Mouse (Mus musculus): ENCODE results near the gene 1110004F10Rik.

GRCm38 (mm10) chr7:116040470-116041019, 1.3 kb downstream of the 1110004F10Rik start:
- TF ChIP-seq POLR2A (IDR thresholded peaks at IDR 0.05; ENCODE audit: insufficient read length, low read depth) (no peak), CEBPB (IDR thresholded peaks at IDR 0.05; ENCODE audit: insufficient read depth, poor library complexity, severe bottlenecking) (no peak), E2F4 (IDR thresholded peaks at IDR 0.05; ENCODE audit: insufficient read depth) (no peak), TCF12 (IDR thresholded peaks at IDR 0.05; ENCODE audit: insufficient read depth, poor library complexity, severe bottlenecking) (no peak), MAX (IDR thresholded peaks at IDR 0.05; ENCODE audit: low read depth) (no peak), SRF (IDR thresholded peaks at IDR 0.05; ENCODE audit: control insufficient read depth, insufficient read length, low read depth) (no peak), REST (IDR thresholded peaks at IDR 0.05; ENCODE audit: insufficient read depth, insufficient read length) (no peak), MYOG (IDR thresholded peaks at IDR 0.05; ENCODE audit: control insufficient read depth in 1 of 3, insufficient read depth in 1 of 3, insufficient read length in 2 of 3, low read depth in 2 of 3) (no peak), POLR2AphosphoS2 (IDR thresholded peaks at IDR 0.05; ENCODE audit: insufficient read length, low read depth) (no peak), TCF3 (IDR thresholded peaks at IDR 0.05; ENCODE audit: insufficient read length, low read depth) (no peak), MYOD1 (IDR thresholded peaks at IDR 0.05; ENCODE audit: control insufficient read depth in 1 of 3, insufficient read length in 2 of 3, low read depth in 2 of 3) (no peak)
